Mouse (Mus musculus): Measurements from ENCODE around the gene Padi4.

GRCm38 (mm10) chr4:140793795-140794194, 19.8 kb upstream of the Padi4 start:
- TF ChIP-seq E2F4 (IDR thresholded peaks at IDR 0.05; ENCODE audit: insufficient replicate concordance, low read depth, low read length) (no peak), RAD21 (IDR thresholded peaks at IDR 0.05; ENCODE audit: low read depth, low read length) (no peak), POLR2A (IDR thresholded peaks at IDR 0.05; ENCODE audit: low read depth, low read length) (no peak), MAFK (IDR thresholded peaks at IDR 0.05; ENCODE audit: insufficient replicate concordance, low read length) (no peak), CTCF (conservative IDR thresholded peaks at IDR 0.05 in 1 of 2, IDR thresholded peaks at IDR 0.05 in 1 of 2; ENCODE audit: low read depth in 2 of 2, low read length in 2 of 2) (peak in 1 of 2 experiments; percentile 31; a peak in 2 of 4 replicates), SMC3 (IDR thresholded peaks at IDR 0.05; ENCODE audit: low read depth, low read length) (no peak), SIN3A (IDR thresholded peaks at IDR 0.05; ENCODE audit: low read length) (no peak), CHD1 (IDR thresholded peaks at IDR 0.05; ENCODE audit: low read depth, low read length) (no peak), GABPA (IDR thresholded peaks at IDR 0.05; ENCODE audit: insufficient replicate concordance, low read depth, low read length) (no peak), JUND (conservative IDR thresholded peaks at IDR 0.05; ENCODE audit: low read depth, low read length) (no peak)

Data from CH12.LX (cell line).